Mouse (Mus musculus) megakaryocyte, embryonic 14.5 days (primary cell): ENCODE data around the gene Fam160a2.

Experiments used
- FLI1 ChIP-seq: IDR thresholded peaks from 2 replicates; pipeline ENCODE4 v1.6.1; 2012; ENCODE audit warnings: low read length, inconsistent platforms, mixed read lengths
- GATA1 ChIP-seq: IDR thresholded peaks from 3 replicates; pipeline ENCODE4 v1.6.1; 2012; ENCODE audit warnings: mixed read lengths, low read length, inconsistent platforms, borderline replicate concordance

GRCm38 (mm10) chr7:105390236-105390635, 9.6 kb downstream of the Fam160a2 start:
- TF ChIP-seq GATA1 (no peak), FLI1 (no peak)
